Mouse (Mus musculus) liver, adult 2 months (tissue): ENCODE data around the gene Atp2c2. TPM values are rescaled to one million over a fixed set of nuclear protein-coding genes. Genes with fewer than 3 reads are reported as not detected.

Source experiments
- DNase-seq: peaks from one replicate; pipeline ENCODE4 v3.0.0-alpha.2; 2011; ENCODE audit warnings: low read depth, low spot score; ENCODE audit errors: extremely low read depth
- H3K27ac ChIP-seq: fragments of 200-500 bp; replicated peaks from 2 replicates; pipeline ENCODE4 v1.5.1; 2012; ENCODE audit warnings: low read depth, mild to moderate bottlenecking, control low read depth, inconsistent platforms, low read length; ENCODE audit not compliant: insufficient read depth
- H3K27me3 ChIP-seq: fragments of 200-500 bp; 2 replicates; pipeline ENCODE4 v1.6.1; 2012; ENCODE audit warnings: mild to moderate bottlenecking, moderate library complexity, low read length, inconsistent platforms; ENCODE audit not compliant: control insufficient read depth, insufficient read depth
- H3K36me3 ChIP-seq: fragments of 200-500 bp; 2 replicates; pipeline ENCODE4 v1.6.1; 2012; ENCODE audit warnings: low read length, inconsistent platforms; ENCODE audit not compliant: control insufficient read depth, insufficient read depth
- H3K4me1 ChIP-seq: fragments of 200-500 bp; 2 replicates; pipeline ENCODE4 v1.6.1; 2011; ENCODE audit warnings: low read length; ENCODE audit not compliant: control insufficient read depth, insufficient read depth
- H3K4me3 ChIP-seq: fragments of 200-500 bp; 2 replicates; pipeline ENCODE4 v1.5.1; 2011; ENCODE audit warnings: low read depth, mild to moderate bottlenecking, control low read depth, low read length, moderate library complexity; ENCODE audit not compliant: insufficient read depth
- H3K79me2 ChIP-seq: fragments of 200-500 bp; 2 replicates; pipeline ENCODE4 v1.6.1; 2012; ENCODE audit warnings: inconsistent platforms, mild to moderate bottlenecking, low read length, moderate library complexity; ENCODE audit not compliant: control insufficient read depth, insufficient read depth
- H3K9ac ChIP-seq: fragments of 200-500 bp; 2 replicates; pipeline ENCODE4 v1.6.1; 2012; ENCODE audit warnings: low read depth, mild to moderate bottlenecking, control low read depth, inconsistent platforms, low read length
- CTCF ChIP-seq: fragments of 200-500 bp; IDR thresholded peaks from 2 replicates; pipeline ENCODE4 v1.5.1; 2011; ENCODE audit warnings: low read depth, low read length, control low read depth
- POLR2A ChIP-seq: fragments of 200-500 bp; IDR thresholded peaks from 2 replicates; pipeline ENCODE4 v1.6.1; 2011; ENCODE audit warnings: low read length, control low read depth; ENCODE audit not compliant: insufficient read depth; ENCODE audit errors: extremely low read depth
- WGBS: fragments of 180-500 bp; shearing (Covaris S2); methylation state at CpG from one replicate; pipeline ENCODE4 v1.1.7; 2018; 5-methylcytosine and 5-hydroxymethylcytosine counted together
- polyA plus RNA-seq: library from polyadenylated mRNA; depleted of rRNA; stranded (reverse); fragments of >200 nt; gene quantifications from 2 replicates; pipeline ENCODE4 v1.2.3, GENCODE M21; 2012
- total RNA-seq: library from RNA; depleted of rRNA; stranded (reverse); fragments of >200 nt; gene quantifications from 2 replicates; pipeline ENCODE4 v1.2.3, GENCODE M21; 2014

Gene Atp2c2
- total and polyA plus RNA-seq, 2 experiments: not detected

GRCm38 (mm10) chr8:119784141-119784574, 84.3 kb downstream of the Atp2c2 start:
- TF ChIP-seq POLR2A (no peak), CTCF (no peak)
- no peak overlapping the region for H3K9ac ChIP-seq
- no peak overlapping the region for H3K4me3 ChIP-seq
- H3K27ac ChIP-seq: no peak overlapping the region
- 79% methylated on average over 9 of the region's 9 CpGs for WGBS
- DNase-seq: no peak
- no peaks in the 10 kb centered on the region for H3K4me1 ChIP-seq
- H3K79me2 ChIP-seq: no peaks in the 10 kb centered on the region
- no peaks in the 10 kb centered on the region for H3K27me3 ChIP-seq
- H3K36me3 ChIP-seq: no peaks in the 10 kb centered on the region

GRCm38 (mm10) chr8:119784676-119785075, 84.9 kb downstream of the Atp2c2 start:
- WGBS: 82% methylated on average over 7 of the region's 7 CpGs
- no peak for TF ChIP-seq POLR2A
- TF ChIP-seq CTCF: no peak
- no peak overlapping the region for H3K4me3 ChIP-seq
- no peak overlapping the region for H3K27ac ChIP-seq
- H3K4me1 ChIP-seq: no peaks in the 10 kb centered on the region
- no peak for DNase-seq
- no peaks in the 10 kb centered on the region for H3K79me2 ChIP-seq
- H3K27me3 ChIP-seq: no peaks in the 10 kb centered on the region
- H3K9ac ChIP-seq: no peak overlapping the region
- no peaks in the 10 kb centered on the region for H3K36me3 ChIP-seq

- TF ChIP-seq CTCF: no peak
- TF ChIP-seq POLR2A: no peak
- no peak overlapping the region for H3K27ac ChIP-seq
- no peak overlapping the region for H3K9ac ChIP-seq
- no peaks in the 10 kb centered on the region for H3K79me2 ChIP-seq
- H3K27me3 ChIP-seq: no peaks in the 10 kb centered on the region
- 70% methylated on average over 18 of the region's 18 CpGs for WGBS
- H3K4me3 ChIP-seq: no peak overlapping the region
- DNase-seq: no peak
- no peaks in the 10 kb centered on the region for H3K4me1 ChIP-seq
- H3K36me3 ChIP-seq: no peaks in the 10 kb centered on the region
Observed at GRCm38 (mm10) chr8:119785764-119786405, 86.1 kb downstream of the Atp2c2 start.

GRCm38 (mm10) chr8:119786871-119787270, 87.1 kb downstream of the Atp2c2 start:
- Histone ChIP-seq H3K4me1 (no peaks in the 10 kb centered on the region; the same call in 1 of the 2 replicates), H3K27ac (no peak overlapping the region), H3K4me3 (no peak overlapping the region), H3K79me2 (no peaks in the 10 kb centered on the region), H3K9ac (no peak overlapping the region), H3K27me3 (no peaks in the 10 kb centered on the region), H3K36me3 (no peaks in the 10 kb centered on the region)
- TF ChIP-seq POLR2A (no peak), CTCF (no peak)
- no peak for DNase-seq
- 86% methylated on average over 3 of the region's 3 CpGs for WGBS

- Histone ChIP-seq H3K27ac (no peak overlapping the region), H3K9ac (no peak overlapping the region), H3K4me1 (no peaks in the 10 kb centered on the region; the same call in 1 of the 2 replicates), H3K27me3 (no peaks in the 10 kb centered on the region), H3K4me3 (no peak overlapping the region), H3K79me2 (no peaks in the 10 kb centered on the region), H3K36me3 (no peaks in the 10 kb centered on the region)
- 55% methylated on average over 4 of the region's 4 CpGs for WGBS
- TF ChIP-seq POLR2A (no peak), CTCF (no peak)
- no peak for DNase-seq
Observed at GRCm38 (mm10) chr8:119787341-119787740, 87.5 kb downstream of the Atp2c2 start.
